Comparison of ENCODE assay signal across 23 mouse cellular contexts in genomic region chr12:8321506-8321905, GRCm38 (mm10). TPM values are rescaled to one million over a fixed set of nuclear protein-coding genes. Genes with fewer than 3 reads are reported as not detected.
"Had no signal": no experiment of that assay in that cellular context is flagged by ENCODE, and none has a peak within 500 bp of the region (broad histone marks: within the 10 kb centered on the region; RNA-seq: fewer than 3 reads in every experiment).

No protein-coding gene starts in this region.

- H3K9ac ChIP-seq: kidney, embryonic 15.5 days; limb, embryonic 13.5 days; liver, embryonic 14.5 days; midbrain, embryonic 15.5 days; neural tube, embryonic 12.5 days had no signal

- H3K27me3 ChIP-seq: kidney, embryonic 15.5 days; limb, embryonic 13.5 days; midbrain, embryonic 15.5 days; neural tube, embryonic 12.5 days had no signal

- H3K4me1 ChIP-seq: midbrain, embryonic 10.5 days; midbrain, embryonic 15.5 days; neural tube, embryonic 12.5 days had no signal

- H3K4me2 ChIP-seq: kidney, embryonic 15.5 days; limb, embryonic 13.5 days; midbrain, embryonic 15.5 days; neural tube, embryonic 12.5 days had no signal

- H3K27ac ChIP-seq: kidney, embryonic 15.5 days; limb, embryonic 13.5 days; liver, embryonic 14.5 days; midbrain, embryonic 10.5 days; midbrain, embryonic 15.5 days; neural tube, embryonic 12.5 days had no signal

- DNase-seq: kidney, adult 2 months; kidney, postnatal 14 days; left cerebral cortex, postnatal 4 days; lung, adult 18-20 months; lung, postnatal 36 days; right cerebral cortex, postnatal 25 days; thymus, adult 18-20 months; thymus, postnatal 25 days had no signal

- H3K4me3 ChIP-seq: kidney, embryonic 15.5 days; limb, embryonic 13.5 days; midbrain, embryonic 10.5 days; midbrain, embryonic 15.5 days; neural tube, embryonic 12.5 days had no signal

- H3K9me3 ChIP-seq: kidney, embryonic 15.5 days; limb, embryonic 13.5 days; midbrain, embryonic 10.5 days; midbrain, embryonic 15.5 days; neural tube, embryonic 12.5 days had no signal

- ATAC-seq: intestine, embryonic 16.5 days; midbrain, embryonic 15.5 days had no signal

RNA-seq across cellular contexts. Expression of gene Gdf7, which starts 19.8 kb away (rescaled TPM):
- total RNA-seq: layer of hippocampus, postnatal 10 days; left cerebral cortex, postnatal 4 days; liver, adult 2 months; megakaryocyte progenitor cell, adult 5-6 weeks; monocyte, adult 5-6 weeks; neutrophil, adult 5-6 weeks had no signal
- polyA plus RNA-seq: intestine, embryonic 16.5 days; liver, adult 2 months; liver, embryonic 14.5 days; lung, embryonic 16.5 days; stomach, embryonic 14.5 days; urinary bladder, adult 2 months had no signal
